8 mouse cellular contexts compared by ENCODE assay signal in genomic region chr19:16802707-16803106, GRCm38 (mm10). TPM values are rescaled to one million over a fixed set of nuclear protein-coding genes. Genes with fewer than 3 reads are reported as not detected.
DNase-seq lines count a peak whose midpoint lies in the region; ATAC-seq and TF ChIP-seq lines count a peak whose summit lies in the region.
"Had no signal": no experiment of that assay in that cellular context is flagged by ENCODE, and none has a peak within 500 bp of the region (broad histone marks: within the 10 kb centered on the region; RNA-seq: fewer than 3 reads in every experiment).

No protein-coding gene starts in this region.

- H3K27me3 ChIP-seq in liver, embryonic 12.5 days (replicated peaks) = no peaks in the 10 kb centered on the region
- H3K27me3 ChIP-seq in lung, embryonic 14.5 days (ENCODE audit: insufficient read depth, low read length) = no peaks in the 10 kb centered on the region
- H3K27me3 ChIP-seq: lung, embryonic 15.5 days had no signal

- intact Hi-C loops in heart, postnatal 14 days (cut with DNase I) = no loop called here

- WGBS in liver, embryonic 12.5 days (ENCODE audit: insufficient replicate concordance) = 5% methylated on average over 3 of the region's 3 CpGs
- 0% methylated on average over 3 of the region's 3 CpGs for WGBS in lung, embryonic 14.5 days

- H3K4me3 ChIP-seq in liver, embryonic 12.5 days = no peak overlapping the region
- H3K4me3 ChIP-seq in lung, embryonic 14.5 days (ENCODE audit: low read depth, low read length) = no peak overlapping the region
- H3K4me3 ChIP-seq: lung, embryonic 15.5 days had no signal

- peak; percentile 77 for TF ChIP-seq CTCF in lung, embryonic 14.5 days (IDR thresholded peaks at IDR 0.05; ENCODE audit: low read depth)

- no peaks in the 10 kb centered on the region for H3K36me3 ChIP-seq in liver, embryonic 12.5 days
- H3K36me3 ChIP-seq in lung, embryonic 14.5 days (ENCODE audit: insufficient read depth) = no peaks in the 10 kb centered on the region
- H3K36me3 ChIP-seq: lung, embryonic 15.5 days had no signal

- H3K9ac ChIP-seq in liver, embryonic 12.5 days = no peak overlapping the region
- H3K9ac ChIP-seq in lung, embryonic 14.5 days = no peak overlapping the region
- H3K9ac ChIP-seq: lung, embryonic 15.5 days had no signal

- peak; percentile 53 for DNase-seq in liver
- DNase-seq in MN1 (ENCODE audit: low spot score) = peak; percentile 41
- peak; percentile 48 for DNase-seq in c-Kit-negative CD71-positive TER-119-positive erythroid progenitor cells, embryonic 14.5 days (ENCODE audit: low read depth, low spot score)
- peak; percentile 12 to 59 for DNase-seq in heart, postnatal 14 days
- peak; percentile 76 for DNase-seq in lung, embryonic 14.5 days
- DNase-seq in testis, postnatal 14 days (ENCODE audit: low spot score) = peak; percentile 24

- H3K9me3 ChIP-seq in liver, embryonic 12.5 days (replicated peaks) = no peaks in the 10 kb centered on the region
- H3K9me3 ChIP-seq in lung, embryonic 14.5 days (ENCODE audit: low read depth, low read length) = no peaks in the 10 kb centered on the region
- H3K9me3 ChIP-seq: lung, embryonic 15.5 days had no signal

- ATAC-seq in liver, embryonic 12.5 days = no peak
- ATAC-seq in lung, embryonic 14.5 days (ENCODE audit: insufficient read depth) = no peak

- H3K4me1 ChIP-seq in liver, embryonic 12.5 days = peaks cover 26% of the 10 kb centered on the region
- no peaks in the 10 kb centered on the region for H3K4me1 ChIP-seq in lung, embryonic 14.5 days (ENCODE audit: insufficient read depth)
- H3K4me1 ChIP-seq: lung, embryonic 15.5 days had no signal

- H3K4me2 ChIP-seq in liver, embryonic 12.5 days = no peak overlapping the region
- H3K4me2 ChIP-seq in lung, embryonic 14.5 days = no peak overlapping the region
- H3K4me2 ChIP-seq: lung, embryonic 15.5 days had no signal

- H3K27ac ChIP-seq in liver, embryonic 12.5 days = no peak overlapping the region
- no peak overlapping the region for H3K27ac ChIP-seq in lung, embryonic 14.5 days (ENCODE audit: low read depth)
- H3K27ac ChIP-seq: lung, embryonic 15.5 days had no signal

RNA-seq across cellular contexts. Expression of gene Vps13a, which starts 22.0 kb away (rescaled TPM):
- 10.0 and 10.8 TPM in 2 replicates for polyA plus RNA-seq in liver, embryonic 12.5 days (2016; fragmentation: Nextera tagmentation; extraction: Ambion mirVana)
- 10 to 100 TPM; 25.9 to 26.8 TPM for total RNA-seq in heart, postnatal 14 days (2021)
- polyA plus RNA-seq in lung, embryonic 14.5 days (2014; fragmentation: Nextera tagmentation; extraction: Ambion mirVana) = 12.0 and 12.2 TPM in 2 replicates

Comparison
In these comparisons a context has a peak if more than half of its experiments do, and no peak if none do; other contexts are left out.
1. DNase-seq: peak in every context shown above with its lines; median percentile 76 in lung, embryonic 14.5 days; 53 in liver; 48 in c-Kit-negative CD71-positive TER-119-positive erythroid progenitor cells, embryonic 14.5 days; 41 in MN1; 36 in heart, postnatal 14 days; 24 in testis, postnatal 14 days.